Mouse (Mus musculus) olfactory bulb, adult 2 months (tissue): Measurements from ENCODE around the gene Tjp3.

Source experiments
- CTCF ChIP-seq: fragments of 200-500 bp; IDR thresholded peaks from 2 replicates; pipeline ENCODE4 v1.5.1; 2012; ENCODE audit warnings: low read depth, mild to moderate bottlenecking, low read length, moderate library complexity; ENCODE audit not compliant: insufficient read depth
- POLR2A ChIP-seq: fragments of 200-500 bp; IDR thresholded peaks from 2 replicates; pipeline ENCODE4 v1.6.1; 2012; ENCODE audit warnings: mild to moderate bottlenecking, low read depth, low read length, moderate library complexity; ENCODE audit not compliant: insufficient read depth

GRCm38 (mm10) chr10:81321436-81321835 is 30.1 kb upstream of the Tjp3 start:
- no peak for TF ChIP-seq CTCF
- no peak for TF ChIP-seq POLR2A
